Mouse (Mus musculus) midbrain, embryonic 16.5 days (tissue): ENCODE measurements around the gene Mmp24. TPM values are rescaled to one million over a fixed set of nuclear protein-coding genes. Genes with fewer than 3 reads are reported as not detected.

Experiments used
- ATAC-seq: fragments of 200-750 bp; cut with Nextera tagmentation; 2 replicates; pipeline ENCODE4 v1.8.0; 2017; ENCODE audit warnings: moderate TSS enrichment
- H3K27ac ChIP-seq: fragments of 300-500 bp; sonication (generic); 2 replicates; pipeline ENCODE4 v1.5.1; 2014; ENCODE audit warnings: mild to moderate bottlenecking, low read length, mixed read lengths
- H3K27me3 ChIP-seq: fragments of 300-500 bp; sonication (generic); 2 replicates; pipeline ENCODE4 v1.6.1; 2014; ENCODE audit warnings: low read depth, low read length, mixed read lengths; ENCODE audit not compliant: control insufficient read depth, insufficient read depth
- H3K36me3 ChIP-seq: fragments of 300-500 bp; sonication (generic); 2 replicates; pipeline ENCODE4 v1.6.1; 2014; ENCODE audit warnings: mild to moderate bottlenecking, low read length, moderate library complexity, mixed read lengths; ENCODE audit not compliant: control insufficient read depth, insufficient read depth
- H3K4me1 ChIP-seq: fragments of 300-500 bp; sonication (generic); 2 replicates; pipeline ENCODE4 v1.6.1; 2014; ENCODE audit warnings: mild to moderate bottlenecking, low read length, mixed read lengths; ENCODE audit not compliant: control insufficient read depth, insufficient read depth
- H3K4me2 ChIP-seq: fragments of 300-500 bp; sonication (generic); 2 replicates; pipeline ENCODE4 v1.6.1; 2014; ENCODE audit warnings: mild to moderate bottlenecking, low read length, mixed read lengths
- H3K4me3 ChIP-seq: fragments of 300-500 bp; sonication (generic); 2 replicates; pipeline ENCODE4 v1.5.1; 2014; ENCODE audit warnings: low read depth, mild to moderate bottlenecking, low read length, moderate library complexity, mixed read lengths
- H3K9ac ChIP-seq: fragments of 300-500 bp; sonication (generic); 2 replicates; pipeline ENCODE4 v1.6.1; 2014; ENCODE audit warnings: low read depth, low read length, mixed read lengths
- H3K9me3 ChIP-seq: fragments of 300-500 bp; sonication (generic); replicated peaks from 2 replicates; pipeline ENCODE4 v1.6.1; 2014; ENCODE audit warnings: mild to moderate bottlenecking, low read length, mixed read lengths; ENCODE audit not compliant: control insufficient read depth, poor library complexity, severe bottlenecking
- WGBS: fragments of 180-500 bp; shearing (Covaris S2); extraction: QIAGEN DNeasy Blood & Tissue Kit; methylation state at CpG from one replicate; pipeline ENCODE4 v1.1.7; 2014; 5-methylcytosine and 5-hydroxymethylcytosine counted together
- polyA plus RNA-seq: library from polyadenylated mRNA; unstranded; fragments of >200 nt; fragmentation: Nextera tagmentation; extraction: Ambion mirVana; gene quantifications from 2 replicates; pipeline ENCODE4 v1.2.1, GENCODE M21; 2015

The Mmp24 gene
- polyA plus RNA-seq, 1 experiment from 2014 or later = 16.7 TPM

DNA sequence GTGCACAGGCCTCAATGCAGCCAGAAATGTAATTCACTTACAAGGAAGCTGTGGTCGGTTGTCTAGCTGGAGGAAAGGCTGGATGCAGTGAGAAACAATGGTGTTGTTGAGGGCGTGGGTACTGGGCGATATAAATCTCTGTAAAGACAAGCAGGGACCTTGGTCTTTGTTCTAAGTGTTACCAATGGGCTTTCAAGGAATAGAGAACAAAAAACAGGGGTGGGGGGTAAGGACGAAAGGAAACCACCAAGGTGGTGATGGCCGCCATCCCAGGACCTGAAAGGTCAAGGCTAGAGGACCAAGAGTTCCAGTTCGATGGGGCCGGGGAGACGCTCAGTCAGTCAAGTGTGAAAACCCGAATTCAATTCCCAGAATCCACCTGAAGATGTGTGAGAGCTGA lies 37.3 kb upstream of the Mmp24 start:
- Histone ChIP-seq H3K36me3 (no peaks in the 10 kb centered on the region), H3K27me3 (no peaks in the 10 kb centered on the region), H3K9ac (no peak overlapping the region), H3K27ac (no peak overlapping the region), H3K4me2 (no peak overlapping the region), H3K4me1 (no peaks in the 10 kb centered on the region), H3K9me3 (no peaks in the 10 kb centered on the region), H3K4me3 (no peak overlapping the region)
- 65% methylated on average over 9 of the region's 9 CpGs for WGBS
- ATAC-seq = no peak

DNA sequence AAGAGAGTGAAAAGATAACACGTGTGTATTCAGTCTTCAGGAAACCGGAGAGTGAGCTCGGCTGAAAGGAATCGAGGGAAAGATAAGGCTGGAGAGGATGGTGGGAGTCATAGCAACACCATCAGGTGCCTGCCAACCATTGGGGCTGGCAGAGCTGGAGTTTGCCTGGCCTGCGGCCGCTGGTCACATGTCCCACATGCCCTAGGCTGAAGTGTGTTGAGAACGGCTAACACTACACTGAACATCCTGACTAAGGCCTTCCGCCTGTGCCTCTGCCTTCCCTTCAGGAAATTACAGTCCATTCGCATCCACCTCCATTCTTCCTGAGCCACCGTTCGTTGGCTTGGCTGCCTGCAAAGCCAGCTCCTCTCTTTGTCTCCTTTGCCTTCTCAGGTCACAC lies 32.9 kb upstream of the Mmp24 start:
- H3K27ac ChIP-seq = no peak overlapping the region
- no peak for ATAC-seq
- H3K9ac ChIP-seq = no peak overlapping the region
- no peak overlapping the region for H3K4me2 ChIP-seq
- no peaks in the 10 kb centered on the region for H3K27me3 ChIP-seq
- 88% methylated on average over 11 of the region's 11 CpGs for WGBS
- no peaks in the 10 kb centered on the region for H3K9me3 ChIP-seq
- no peaks in the 10 kb centered on the region for H3K36me3 ChIP-seq
- no peak overlapping the region for H3K4me3 ChIP-seq
- no peaks in the 10 kb centered on the region for H3K4me1 ChIP-seq

DNA sequence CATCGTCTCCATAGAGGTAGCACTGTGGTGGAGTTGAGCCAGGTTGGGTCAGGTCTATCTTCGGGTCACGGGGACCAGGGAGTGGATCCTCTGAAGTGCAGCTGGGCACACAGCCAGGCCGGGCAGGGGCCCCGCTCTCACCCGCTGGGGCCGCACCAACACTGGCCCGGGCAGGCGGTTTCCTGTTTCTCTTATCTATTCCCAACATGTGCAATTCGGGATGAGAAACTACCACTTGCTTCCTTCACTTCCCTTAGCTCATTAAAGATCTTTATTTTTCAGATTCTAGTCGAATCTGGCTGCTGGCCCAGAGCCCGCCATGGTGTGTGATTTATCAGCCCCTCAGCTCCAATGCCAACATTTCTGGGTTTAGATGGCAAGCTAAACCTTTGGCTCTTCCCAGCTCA lies 32.2 kb upstream of the Mmp24 start:
- Histone ChIP-seq H3K27ac (no peak overlapping the region), H3K9ac (no peak overlapping the region), H3K27me3 (no peaks in the 10 kb centered on the region), H3K36me3 (no peaks in the 10 kb centered on the region), H3K4me3 (no peak overlapping the region), H3K4me1 (no peaks in the 10 kb centered on the region), H3K9me3 (no peaks in the 10 kb centered on the region), H3K4me2 (no peak overlapping the region)
- WGBS = 83% methylated on average over 12 of the region's 12 CpGs
- ATAC-seq = no peak

GRCm38 (mm10) chr2:155743351-155743750 lies 31.8 kb upstream of the Mmp24 start:
- Histone ChIP-seq H3K36me3 (no peaks in the 10 kb centered on the region), H3K4me1 (no peaks in the 10 kb centered on the region), H3K9ac (no peak overlapping the region), H3K9me3 (no peaks in the 10 kb centered on the region), H3K27me3 (no peaks in the 10 kb centered on the region), H3K4me3 (no peak overlapping the region), H3K27ac (no peak overlapping the region), H3K4me2 (no peak overlapping the region)
- no peak for ATAC-seq
- WGBS = 94% methylated on average over 9 of the region's 9 CpGs

GRCm38 (mm10) chr2:155745487-155745886 lies 29.7 kb upstream of the Mmp24 start:
- Histone ChIP-seq H3K27me3 (no peaks in the 10 kb centered on the region), H3K4me3 (no peak overlapping the region), H3K36me3 (no peaks in the 10 kb centered on the region), H3K4me1 (no peaks in the 10 kb centered on the region), H3K4me2 (no peak overlapping the region), H3K9me3 (no peaks in the 10 kb centered on the region), H3K27ac (no peak overlapping the region), H3K9ac (no peak overlapping the region)
- ATAC-seq = no peak
- 68% methylated on average over 3 of the region's 3 CpGs for WGBS

GRCm38 (mm10) chr2:155749394-155749793 lies 25.7 kb upstream of the Mmp24 start:
- Histone ChIP-seq H3K9ac (no peak overlapping the region), H3K9me3 (no peaks in the 10 kb centered on the region), H3K27me3 (peaks cover 4% of the 10 kb centered on the region; the same call in 1 of the 2 replicates), H3K36me3 (no peaks in the 10 kb centered on the region), H3K4me3 (no peak overlapping the region), H3K4me1 (peaks cover 3% of the 10 kb centered on the region; the same call in 1 of the 2 replicates), H3K4me2 (no peak overlapping the region), H3K27ac (no peak overlapping the region)
- ATAC-seq = no peak
- WGBS = 84% methylated on average over 4 of the region's 4 CpGs

DNA sequence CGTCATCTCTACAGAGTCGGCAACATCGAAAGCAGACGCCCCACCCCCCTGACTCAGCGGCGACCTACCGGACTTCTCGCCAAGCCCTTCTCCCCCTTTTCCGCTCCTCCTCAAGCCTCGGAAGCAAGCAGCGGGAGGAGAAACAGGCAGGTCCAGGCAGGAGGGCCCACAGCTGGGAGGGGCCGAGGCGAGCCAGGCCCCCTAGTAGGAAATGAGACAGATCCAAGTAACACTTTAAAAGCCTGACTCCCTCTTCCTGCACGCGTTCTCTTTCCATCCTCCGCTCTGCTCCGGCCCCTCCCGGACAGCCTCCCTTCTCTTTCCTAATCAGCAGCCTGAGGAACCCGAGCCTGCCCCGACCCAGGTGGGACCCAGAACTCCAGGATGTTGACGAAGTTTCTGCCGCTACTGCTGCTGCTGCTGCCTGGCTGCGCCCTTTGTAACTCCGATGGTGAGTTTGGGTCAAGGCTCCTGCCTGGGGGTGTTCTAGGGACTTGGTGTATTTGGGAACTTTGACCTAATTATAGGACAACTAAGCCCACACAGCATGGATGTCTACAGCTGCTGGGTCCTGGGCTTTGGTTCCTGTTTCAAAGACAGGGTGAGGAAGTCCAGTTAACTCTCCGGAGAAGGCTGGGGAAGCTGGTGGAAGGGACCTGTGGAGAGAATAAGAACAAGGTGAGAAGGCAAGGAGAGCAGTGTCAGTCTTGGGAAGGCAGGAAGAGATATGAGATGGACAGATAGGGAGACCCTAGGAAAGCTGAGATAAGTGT lies 23.9 kb upstream of the Mmp24 start, which contains the start of gene Procr:
TSS of gene Procr (plus strand) at position 104 of the 773 bp plus-strand sequence.
- Histone ChIP-seq H3K4me3 (peak within 1 kb of the TSS; percentile 22), H3K27ac (no peak within 1 kb of the TSS), H3K27me3 (peaks cover 4% of the 10 kb centered on the region; the same call in 1 of the 2 replicates), H3K4me1 (peaks cover 3% of the 10 kb centered on the region; the same call in 1 of the 2 replicates), H3K9me3 (no peaks in the 10 kb centered on the region), H3K4me2 (peak within 1 kb of the TSS; percentile 54), H3K36me3 (no peaks in the 10 kb centered on the region), H3K9ac (0 out of 2 replicates have a peak within 1 kb of the TSS, but pooled peaks have one; percentile 31)
- no peak for ATAC-seq
- 4% methylated on average over 25 of the region's 25 CpGs for WGBS

GRCm38 (mm10) chr2:155755746-155756145 lies 19.4 kb upstream of the Mmp24 start:
- 0% methylated on average over 1 of the region's 1 CpGs for WGBS
- Histone ChIP-seq H3K27ac (no peak overlapping the region), H3K9ac (no peak overlapping the region), H3K4me2 (no peak overlapping the region), H3K4me3 (no peak overlapping the region), H3K9me3 (no peaks in the 10 kb centered on the region), H3K27me3 (peaks cover 4% of the 10 kb centered on the region; the same call in 1 of the 2 replicates), H3K4me1 (peaks cover 3% of the 10 kb centered on the region; the same call in 1 of the 2 replicates), H3K36me3 (no peaks in the 10 kb centered on the region)
- no peak for ATAC-seq

- H3K4me2 ChIP-seq = no peak overlapping the region
- ATAC-seq = no peak
Observed at GRCm38 (mm10) chr2:155756855-155757566, 18.1 kb upstream of the Mmp24 start.

More at GRCm38 (mm10) chr2:155756855-155757566, 18.1 kb upstream of the Mmp24 start:
- H3K27ac ChIP-seq = no peak overlapping the region
- no peaks in the 10 kb centered on the region for H3K9me3 ChIP-seq
- H3K4me1 ChIP-seq = no peaks in the 10 kb centered on the region
- H3K36me3 ChIP-seq = no peaks in the 10 kb centered on the region
- WGBS = 68% methylated on average over 14 of the region's 14 CpGs
- H3K27me3 ChIP-seq = no peaks in the 10 kb centered on the region
- no peak overlapping the region for H3K4me3 ChIP-seq
- H3K9ac ChIP-seq = no peak overlapping the region
